Mouse (Mus musculus) liver, postnatal 0 days (tissue): ENCODE measurements around the gene Car11.

Experiments
- CTCF ChIP-seq: sonication (generic); IDR thresholded peaks from 2 replicates; pipeline ENCODE4 v1.5.1; 2016; ENCODE audit warnings: antibody characterized with exemption, low read depth
- EP300 ChIP-seq: IDR thresholded peaks from 2 replicates; pipeline ENCODE4 v1.6.1; 2016; ENCODE audit warnings: antibody characterized with exemption, low read depth, mild to moderate bottlenecking

DNA sequence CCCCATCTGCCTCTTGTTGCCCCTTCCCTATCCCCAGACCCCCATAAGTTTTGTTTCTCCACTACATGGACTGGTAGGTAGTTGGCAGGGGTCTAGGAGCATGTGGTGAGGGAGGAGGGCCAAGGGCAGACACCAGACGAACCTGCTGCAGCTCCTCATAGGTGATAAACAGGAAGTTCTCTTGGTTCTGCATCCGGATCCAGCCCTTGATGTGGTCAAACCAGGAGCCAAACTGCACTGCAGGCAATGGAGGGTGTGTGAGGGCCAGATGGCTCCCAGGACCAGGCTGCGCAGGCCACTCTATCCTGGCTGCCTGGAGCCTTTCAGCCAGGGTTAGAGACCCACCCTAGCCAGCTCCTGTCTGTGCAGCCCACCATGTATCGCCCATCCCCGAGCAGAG lies 33.8 kb downstream of the Car11 start:
- TF ChIP-seq CTCF = no peak
- no peak for TF ChIP-seq EP300
